Mouse (Mus musculus): ENCODE results near the gene 2310034G01Rik.
A peak's percentile ranks its signal among the peaks of the same experiment; 100 is the strongest.

The 2310034G01Rik gene

DNA sequence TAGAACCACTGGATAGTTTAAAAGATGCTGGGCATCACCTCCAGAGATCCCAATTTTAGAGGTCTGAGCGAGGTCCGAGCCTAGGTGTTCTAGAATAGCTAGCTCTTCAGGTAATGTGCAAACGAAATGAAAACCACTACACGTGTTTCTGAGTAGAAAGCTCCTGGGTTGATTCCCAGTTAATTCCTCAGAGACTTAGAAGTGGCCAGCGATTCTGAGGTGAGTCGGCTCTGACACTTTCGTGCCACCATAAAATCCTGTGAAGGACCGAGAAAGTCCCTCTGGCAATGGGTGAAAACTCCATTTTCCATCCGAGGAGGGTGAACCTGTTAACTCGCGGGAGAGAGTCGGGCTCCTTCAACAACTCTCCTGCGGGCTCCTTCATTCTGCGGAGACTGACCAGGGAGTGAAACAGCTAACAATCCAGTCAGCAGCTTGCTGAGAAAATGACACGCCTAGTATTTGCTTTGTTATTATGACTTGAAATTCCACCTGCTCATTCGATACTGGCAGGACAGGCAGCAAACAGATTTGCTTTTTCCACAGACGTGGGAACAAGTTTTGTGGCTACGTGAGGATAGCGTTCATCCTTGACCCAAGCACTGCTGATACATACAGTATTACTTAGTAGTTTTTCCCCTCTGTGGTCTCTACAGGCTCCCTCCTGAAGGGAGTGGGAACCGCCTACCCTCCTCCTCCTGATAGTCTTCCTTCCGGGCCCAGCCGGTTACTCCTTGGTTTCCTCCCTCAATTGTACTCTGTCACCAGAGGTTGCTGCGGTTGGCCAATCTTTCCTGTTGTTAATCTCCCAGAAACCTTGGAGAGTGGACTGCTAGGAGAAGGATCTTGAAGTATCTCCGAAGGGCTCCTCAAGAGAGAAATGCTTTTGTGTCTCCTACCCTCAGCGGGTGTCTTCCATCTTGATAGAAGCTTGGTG lies 7.5 kb upstream of the 2310034G01Rik start:
- peak in 1 of 2 experiments; percentile 4 for DNase-seq

DNA sequence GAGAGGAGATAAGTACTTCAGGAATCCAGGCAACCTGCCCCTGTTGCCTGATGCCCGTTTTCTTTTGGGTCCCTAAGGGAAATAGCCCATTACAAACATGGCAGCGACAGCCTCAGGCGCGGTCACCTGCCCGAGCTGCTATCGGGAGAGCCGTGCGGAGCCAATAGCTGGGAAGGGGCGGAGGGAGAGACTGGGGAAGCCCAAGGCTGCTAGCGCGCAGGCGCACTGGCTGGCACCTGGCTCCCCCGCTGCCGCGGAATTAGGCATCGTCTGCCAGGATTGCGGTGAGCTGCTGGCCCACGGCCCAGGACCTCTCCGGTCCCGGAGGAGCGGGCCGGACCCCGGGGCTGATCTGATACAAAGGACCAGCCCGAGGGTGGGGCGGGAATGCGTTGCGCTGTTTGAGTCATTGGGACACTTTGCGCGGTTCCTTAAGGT lies 6.6 kb upstream of the 2310034G01Rik start:
- peak; percentile 63 to 66 for DNase-seq

DNA sequence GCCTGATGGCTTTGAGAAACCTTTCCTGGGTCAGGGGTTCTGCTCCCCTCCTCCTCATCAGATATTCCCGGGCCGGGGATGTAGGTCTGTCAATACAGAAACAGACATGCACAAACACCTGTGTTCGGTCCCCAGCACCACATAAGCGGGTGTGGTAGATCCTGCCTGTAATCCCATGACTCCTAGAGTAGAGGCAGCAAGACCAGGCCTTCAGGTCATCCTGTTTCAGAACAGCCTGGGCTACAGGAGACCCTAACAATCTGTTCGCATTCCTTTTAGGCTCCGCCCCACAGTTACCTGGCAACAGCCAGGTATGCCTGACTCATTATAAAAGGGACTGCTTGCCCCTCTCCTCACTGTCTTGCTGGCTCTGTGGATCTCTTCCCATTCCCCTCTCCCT lies 552 bp downstream of the 2310034G01Rik start:
- DNase-seq, result no peak

DNA sequence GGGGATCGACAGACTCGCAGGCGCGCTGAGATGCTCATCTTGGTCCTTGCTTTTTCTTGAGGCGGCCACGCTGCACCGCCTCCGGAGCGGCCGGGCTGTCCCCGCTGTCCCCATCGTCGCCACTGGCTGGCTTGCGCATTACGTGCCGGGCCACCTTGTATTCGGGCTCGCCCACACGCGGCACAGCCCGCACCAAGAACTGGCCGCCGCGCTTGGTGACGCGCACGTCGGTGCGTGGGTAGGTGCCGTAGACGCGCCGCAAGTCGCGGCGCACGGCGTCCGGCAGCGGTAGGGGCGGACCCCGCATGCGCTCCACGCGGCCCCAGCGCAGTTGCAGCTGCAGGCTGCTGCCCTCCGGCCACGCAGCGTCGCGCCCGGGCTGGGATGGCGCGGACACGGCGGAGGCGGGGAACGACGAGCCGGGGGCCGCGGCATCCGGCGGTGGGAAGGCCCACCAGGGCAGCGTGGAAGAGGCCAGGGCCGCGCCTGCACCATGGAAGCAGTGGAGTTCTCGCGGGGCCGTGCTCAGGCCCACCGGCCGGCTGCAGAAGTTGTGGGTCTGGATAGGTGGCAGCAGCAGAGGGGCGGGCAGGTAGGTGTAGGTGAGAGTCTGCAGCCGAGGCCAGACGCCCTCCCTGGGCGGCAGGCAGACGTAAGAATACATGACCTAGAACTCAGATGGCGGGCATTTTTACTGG lies 1.2 kb downstream of the 2310034G01Rik start:
- DNase-seq, result peak; percentile 57 to 64

DNA sequence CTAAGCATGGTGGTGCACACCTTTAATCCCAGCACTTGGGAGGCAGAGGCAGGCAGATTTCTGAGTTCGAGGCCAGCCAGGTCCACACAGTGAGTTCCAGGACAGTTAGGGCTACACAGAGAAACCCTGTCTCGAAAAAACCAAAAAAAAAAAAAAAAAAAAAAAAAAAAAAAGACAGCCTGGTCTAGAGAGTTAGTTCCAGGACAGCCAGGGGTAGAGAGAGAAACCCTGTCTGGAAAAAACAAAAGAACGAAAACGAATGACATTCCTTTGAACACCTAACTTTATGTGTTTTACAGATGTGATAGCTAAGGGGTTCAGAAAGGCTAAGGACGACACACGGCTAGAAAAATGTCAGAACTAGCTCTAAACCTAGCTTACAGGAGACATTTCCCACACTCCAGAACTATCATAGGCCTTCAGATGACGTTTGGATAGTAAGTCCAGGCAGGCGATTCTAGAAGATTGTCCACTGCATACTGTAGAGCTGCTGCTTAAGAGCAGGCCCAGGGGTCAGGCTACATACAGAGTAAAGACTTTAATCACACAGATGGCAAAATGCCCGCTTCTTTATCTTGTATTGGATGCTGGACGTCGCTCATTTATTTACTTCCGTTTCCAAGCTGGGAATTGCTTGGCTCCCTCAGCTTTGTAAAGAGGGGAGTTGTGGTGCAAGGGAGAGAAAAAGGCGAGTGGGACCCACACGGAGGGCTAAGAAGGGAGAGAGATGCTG lies 2.0 kb downstream of the 2310034G01Rik start:
- no peak for DNase-seq

DNA sequence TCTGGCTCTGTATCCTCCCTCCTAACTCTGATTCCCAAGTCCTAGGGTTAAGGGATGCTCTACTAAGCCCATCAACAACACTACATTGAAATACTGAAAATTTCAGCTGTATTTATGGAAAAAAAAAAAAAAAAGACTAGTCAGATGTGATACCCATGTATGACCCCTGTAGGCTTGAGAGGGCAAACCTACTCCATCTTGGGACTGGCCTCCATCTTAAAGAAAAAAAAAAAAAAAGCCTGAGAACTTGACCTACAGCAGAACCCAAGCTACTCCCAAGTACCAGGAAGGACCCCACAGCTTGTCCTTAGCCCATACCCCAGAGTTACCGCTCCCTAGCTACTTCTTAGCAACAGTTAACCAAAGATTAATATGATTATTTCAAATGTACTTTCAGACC lies 3.0 kb downstream of the 2310034G01Rik start:
- no peak for DNase-seq

DNA sequence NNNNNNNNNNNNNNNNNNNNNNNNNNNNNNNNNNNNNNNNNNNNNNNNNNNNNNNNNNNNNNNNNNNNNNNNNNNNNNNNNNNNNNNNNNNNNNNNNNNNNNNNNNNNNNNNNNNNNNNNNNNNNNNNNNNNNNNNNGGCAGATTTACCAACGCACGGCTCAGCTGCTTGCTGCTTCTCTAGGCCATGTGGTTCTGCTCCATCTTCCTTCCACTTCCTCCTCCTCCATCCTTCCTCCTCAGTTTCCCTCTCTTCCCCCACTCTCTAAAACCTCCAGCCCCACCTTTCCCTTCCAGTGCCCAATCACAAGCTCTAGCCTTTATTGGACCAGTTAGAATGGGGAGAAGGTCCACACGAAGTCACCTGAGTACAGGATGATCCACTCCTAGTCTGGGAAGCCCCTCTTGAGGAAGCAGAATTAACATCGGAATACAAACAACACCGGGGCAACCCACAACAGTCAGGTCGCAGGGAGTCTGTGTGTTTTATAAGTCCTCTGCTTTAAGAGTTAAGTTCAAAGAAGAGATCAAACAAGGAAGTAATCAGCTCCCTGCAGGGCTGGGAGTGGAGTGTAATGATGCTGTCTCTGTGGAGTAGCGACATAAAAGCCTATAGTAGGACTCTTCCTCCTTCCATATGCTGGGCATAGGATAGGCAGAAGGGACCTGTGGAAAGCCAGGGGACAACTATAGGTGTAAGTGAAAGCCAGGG lies 5.2 kb downstream of the 2310034G01Rik start:
- no peak for DNase-seq

DNA sequence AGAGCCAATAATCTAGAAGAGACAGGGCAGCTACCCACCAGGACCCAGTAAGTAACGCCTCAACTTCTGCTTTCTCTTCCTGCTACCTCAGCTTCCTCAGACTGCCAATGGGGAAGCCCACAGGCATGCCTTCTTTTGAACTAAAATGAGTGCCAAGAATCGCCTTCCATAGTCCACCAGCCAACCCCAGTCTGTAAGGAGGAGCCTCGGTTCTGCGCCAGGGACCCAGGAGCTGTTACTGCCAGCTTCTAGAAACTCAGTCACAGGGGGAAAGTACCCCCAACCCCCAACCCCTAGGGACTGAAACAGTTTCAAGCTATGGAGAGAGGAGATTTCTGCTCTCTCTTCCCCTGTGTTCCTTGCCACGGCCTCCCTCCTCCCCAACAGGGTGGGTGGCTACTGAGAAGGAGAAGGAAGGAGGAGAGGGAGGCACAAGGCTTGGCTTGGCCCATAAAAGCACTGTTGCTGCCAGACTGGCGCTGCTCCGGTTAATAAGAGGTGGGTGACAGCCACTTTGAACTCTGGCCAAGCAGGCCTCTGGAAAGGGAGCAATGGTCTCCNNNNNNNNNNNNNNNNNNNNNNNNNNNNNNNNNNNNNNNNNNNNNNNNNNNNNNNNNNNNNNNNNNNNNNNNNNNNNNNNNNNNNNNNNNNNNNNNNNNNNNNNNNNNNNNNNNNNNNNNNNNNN lies 10.7 kb downstream of the 2310034G01Rik start:
- peak; percentile 64 to 70 for DNase-seq

DNA sequence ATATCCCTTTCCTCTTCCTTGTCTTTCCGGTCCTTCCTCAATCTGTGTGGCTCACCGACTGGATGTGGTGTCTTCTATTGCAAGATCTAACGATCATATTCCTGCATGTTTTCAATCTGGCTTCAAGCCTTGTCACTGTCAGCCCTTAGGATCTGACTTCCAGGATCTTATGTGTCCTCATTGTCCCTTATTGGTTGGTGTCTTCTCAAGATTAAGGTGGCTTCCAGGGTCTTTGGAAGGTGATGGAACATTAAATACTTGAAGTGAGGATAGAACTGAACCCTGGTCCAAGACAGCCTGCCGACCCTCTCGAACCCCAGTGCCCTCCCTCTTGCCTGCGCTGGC lies 11.2 kb downstream of the 2310034G01Rik start:
- no peak for DNase-seq

DNA sequence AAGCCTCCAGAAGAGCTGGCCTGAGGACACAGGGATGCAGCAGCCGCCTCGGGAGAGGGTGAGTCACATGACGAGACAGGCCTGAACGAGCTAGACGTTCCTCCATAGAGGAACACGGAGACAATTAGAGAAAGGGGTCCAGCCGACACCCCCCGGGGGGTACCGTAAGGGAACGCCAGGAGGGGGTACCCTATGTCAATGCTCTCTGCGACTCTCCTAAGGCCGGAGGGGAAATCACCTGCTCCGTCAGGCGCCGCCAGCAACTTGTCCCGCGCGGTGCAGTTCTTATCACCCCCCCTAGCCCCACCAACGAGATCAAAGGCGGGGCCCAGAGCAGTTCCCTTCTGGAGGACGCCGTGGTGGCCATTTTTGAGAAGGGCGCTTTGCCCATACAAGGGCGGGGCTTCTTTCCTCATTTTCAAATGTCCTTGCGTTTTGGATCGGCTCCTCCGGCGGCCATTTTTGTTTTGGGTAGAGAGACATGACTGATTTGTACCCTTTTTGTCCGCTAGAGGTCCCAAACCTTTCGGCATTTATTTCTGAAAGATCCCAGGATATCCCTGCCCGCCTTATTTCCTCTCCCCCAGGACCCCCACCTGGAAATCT lies 11.7 kb downstream of the 2310034G01Rik start, which contains the start of gene Cuedc2:
Gene Cuedc2, minus strand, starts transcription at position 372 of the 606 bp plus-strand sequence.
- DNase-seq, result peak; percentile 95 to 97

DNA sequence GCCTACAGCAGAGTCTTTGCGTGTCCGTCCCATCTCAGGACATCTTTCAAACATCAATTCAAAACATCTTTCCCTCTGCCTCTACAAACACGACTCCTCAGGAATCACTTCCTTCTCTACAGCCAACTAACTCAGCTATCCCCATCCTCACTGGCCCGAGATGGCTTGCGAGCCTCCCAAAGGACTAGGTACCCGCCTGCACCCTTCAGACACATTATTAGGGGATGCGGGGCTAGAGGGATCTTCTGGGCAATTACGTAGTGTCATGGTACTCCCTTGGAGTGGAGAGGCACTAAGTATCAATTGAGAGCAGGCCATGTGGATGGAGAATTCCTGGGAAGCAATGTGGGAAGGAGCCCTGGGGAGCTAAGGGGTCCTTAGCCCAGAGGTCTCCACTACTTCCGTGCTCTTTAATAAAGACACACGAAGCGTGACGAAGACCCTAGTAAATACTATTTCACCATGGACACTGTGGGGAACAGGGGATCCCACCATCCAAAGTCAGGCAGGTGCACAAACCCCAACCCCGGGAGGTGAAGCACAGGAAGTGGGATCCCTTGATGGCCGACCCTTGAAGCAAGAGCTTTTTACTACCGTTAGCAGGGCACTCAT lies 12.3 kb downstream of the 2310034G01Rik start:
- DNase-seq, result no peak

DNA sequence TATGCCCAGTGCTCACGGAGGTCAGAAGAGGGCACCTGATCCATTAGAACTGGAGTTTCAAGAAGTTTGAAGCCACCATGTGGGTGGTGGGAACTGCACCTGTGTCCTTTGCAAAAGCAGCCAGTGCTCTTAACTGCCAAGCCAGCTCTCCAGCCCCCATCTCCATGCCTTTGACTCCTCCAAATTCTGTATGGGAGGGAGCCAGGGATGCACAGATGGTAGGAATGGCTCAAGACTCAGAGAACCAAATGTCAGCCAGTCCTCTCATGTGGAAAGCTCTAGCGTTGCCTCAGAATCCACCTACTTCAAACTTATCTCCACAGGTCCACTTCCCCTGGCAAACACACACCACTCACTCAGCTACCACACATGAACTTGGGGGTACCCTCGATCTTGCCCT lies 16.2 kb downstream of the 2310034G01Rik start:
- DNase-seq, result no peak

DNA sequence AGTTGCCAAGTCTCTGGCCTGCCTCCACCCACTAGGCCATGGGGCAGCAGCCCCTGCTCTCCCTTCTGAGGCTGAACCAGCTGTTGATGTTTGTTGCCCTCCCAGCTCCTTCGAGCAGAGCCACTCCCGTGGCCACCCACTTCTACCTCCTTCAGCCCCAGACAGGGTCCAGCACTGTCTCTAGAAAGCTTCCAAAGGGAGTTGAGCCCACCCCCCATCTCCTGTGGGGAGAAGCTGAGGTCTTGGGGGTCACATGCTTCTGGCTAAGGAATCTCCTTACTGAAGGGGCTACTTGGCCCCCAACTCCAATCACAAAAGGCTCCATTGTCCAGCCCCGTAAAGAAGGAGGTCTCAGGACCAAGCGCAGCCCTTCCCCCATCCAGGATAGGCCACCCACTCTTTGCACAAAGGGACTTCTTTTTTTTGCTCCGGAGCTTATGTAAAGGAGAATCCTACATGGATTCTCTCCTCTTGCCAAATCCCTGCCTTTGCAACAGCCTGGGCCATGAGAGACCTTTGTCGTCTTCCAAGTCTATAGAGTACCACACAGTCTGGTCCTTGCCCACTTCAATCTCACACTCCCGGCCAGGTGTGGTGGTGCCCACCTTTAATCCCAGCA lies 17.3 kb downstream of the 2310034G01Rik start:
- no peak for DNase-seq

DNA sequence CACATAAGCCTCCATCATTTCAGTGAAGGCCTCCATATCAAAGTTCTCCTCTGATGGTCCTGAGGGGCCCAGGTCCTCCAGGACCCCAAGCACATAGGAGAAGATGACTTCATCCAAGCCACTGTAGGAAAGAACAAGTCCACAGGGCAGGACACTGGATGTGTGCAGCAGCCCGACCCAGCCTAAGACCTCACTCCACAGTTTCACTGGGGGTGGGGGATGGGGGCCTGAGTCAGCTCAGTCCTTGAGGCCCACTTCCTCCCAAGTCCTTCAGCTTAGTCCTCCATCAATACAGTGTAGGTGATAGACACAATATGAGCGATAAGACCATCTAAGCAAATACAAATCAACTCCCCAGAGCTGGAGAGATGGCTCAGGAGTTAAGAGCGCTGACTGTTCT lies 18.2 kb downstream of the 2310034G01Rik start:
- DNase-seq, result no peak

DNA sequence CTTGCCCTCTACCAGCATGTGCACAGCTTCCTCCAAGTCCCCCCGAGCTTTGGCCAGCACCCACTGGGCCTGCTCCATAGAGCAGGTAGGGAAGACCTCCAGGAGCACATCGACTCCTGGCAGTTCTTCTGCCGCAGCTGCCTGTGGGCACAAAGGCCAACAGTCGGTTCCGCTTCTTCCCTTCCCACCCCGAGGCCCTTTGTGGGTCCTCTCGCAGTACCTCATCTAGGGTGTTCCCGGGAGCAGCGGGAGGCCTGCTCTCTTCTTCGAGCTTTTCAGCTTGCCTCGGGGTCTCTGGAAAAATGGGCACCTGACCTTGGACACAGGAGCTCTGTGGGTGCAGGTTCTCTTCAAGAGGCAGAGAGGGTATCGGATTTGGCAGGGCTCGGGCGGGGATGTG lies 18.8 kb downstream of the 2310034G01Rik start:
- no peak for DNase-seq

DNA sequence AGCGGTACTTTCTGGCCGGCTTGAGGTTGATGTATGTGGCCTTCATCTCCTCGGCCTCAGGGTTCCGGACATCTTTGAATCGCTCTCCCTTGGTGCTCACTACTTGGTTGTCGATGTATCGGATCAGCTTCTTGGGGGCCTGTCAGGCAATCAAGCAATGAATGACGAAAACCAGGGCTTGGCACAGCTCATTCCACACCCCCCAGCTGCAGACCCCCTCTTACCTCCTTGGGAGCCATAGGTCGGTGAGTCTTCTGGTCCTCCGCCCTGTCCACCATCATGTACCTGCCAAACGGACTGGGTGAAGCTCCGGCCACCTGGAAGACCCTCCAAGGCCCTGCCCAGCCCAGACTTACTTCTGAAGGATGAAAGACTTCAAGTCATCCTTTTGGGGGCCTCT lies 19.4 kb downstream of the 2310034G01Rik start:
- no peak for DNase-seq

DNA sequence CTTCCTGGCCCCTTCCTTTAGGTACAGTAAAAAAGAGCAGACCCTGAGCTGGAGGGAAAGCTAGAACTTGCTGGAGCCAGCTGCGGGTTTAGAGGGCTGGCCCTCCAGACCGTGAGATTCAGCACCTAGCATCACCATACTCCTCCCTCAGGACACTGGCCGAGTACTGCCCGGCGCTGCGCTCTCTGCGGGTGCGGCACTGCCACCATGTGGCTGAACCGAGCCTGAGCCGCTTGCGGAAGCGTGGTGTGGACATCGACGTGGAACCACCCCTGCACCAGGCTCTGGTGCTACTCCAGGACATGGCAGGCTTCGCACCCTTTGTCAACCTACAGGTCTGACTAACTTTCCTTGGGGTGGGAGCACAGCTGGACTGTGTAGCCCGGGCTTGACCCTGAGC lies 20.2 kb downstream of the 2310034G01Rik start:
- peak; percentile 81 to 84 for DNase-seq

DNA sequence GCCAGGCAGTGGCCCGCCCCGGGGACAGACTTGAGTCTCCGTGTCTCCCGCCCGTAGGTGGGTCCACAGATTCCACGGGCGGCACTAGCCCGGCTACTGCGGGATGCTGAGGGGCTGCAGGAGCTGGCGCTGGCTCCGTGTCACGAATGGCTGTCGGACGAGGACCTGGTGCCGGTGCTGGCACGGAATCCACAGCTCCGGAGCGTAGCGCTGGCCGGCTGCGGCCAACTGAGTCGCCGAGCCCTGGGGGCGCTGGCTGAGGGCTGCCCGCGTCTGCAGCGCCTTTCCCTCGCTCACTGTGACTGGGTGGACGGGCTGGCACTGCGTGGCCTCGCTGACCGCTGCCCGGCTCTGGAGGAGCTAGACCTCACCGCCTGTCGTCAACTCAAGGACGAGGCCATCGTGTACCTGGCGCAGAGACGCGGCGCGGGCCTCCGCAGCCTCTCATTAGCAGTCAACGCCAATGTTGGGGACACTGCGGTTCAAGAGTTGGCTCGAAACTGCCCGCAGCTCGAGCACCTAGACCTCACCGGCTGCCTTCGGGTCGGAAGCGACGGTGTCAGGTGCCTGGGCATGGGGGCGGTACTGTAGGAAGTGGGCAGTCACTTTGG lies 21.0 kb downstream of the 2310034G01Rik start:
- peak in 1 of 2 experiments; percentile 40 for DNase-seq

DNA sequence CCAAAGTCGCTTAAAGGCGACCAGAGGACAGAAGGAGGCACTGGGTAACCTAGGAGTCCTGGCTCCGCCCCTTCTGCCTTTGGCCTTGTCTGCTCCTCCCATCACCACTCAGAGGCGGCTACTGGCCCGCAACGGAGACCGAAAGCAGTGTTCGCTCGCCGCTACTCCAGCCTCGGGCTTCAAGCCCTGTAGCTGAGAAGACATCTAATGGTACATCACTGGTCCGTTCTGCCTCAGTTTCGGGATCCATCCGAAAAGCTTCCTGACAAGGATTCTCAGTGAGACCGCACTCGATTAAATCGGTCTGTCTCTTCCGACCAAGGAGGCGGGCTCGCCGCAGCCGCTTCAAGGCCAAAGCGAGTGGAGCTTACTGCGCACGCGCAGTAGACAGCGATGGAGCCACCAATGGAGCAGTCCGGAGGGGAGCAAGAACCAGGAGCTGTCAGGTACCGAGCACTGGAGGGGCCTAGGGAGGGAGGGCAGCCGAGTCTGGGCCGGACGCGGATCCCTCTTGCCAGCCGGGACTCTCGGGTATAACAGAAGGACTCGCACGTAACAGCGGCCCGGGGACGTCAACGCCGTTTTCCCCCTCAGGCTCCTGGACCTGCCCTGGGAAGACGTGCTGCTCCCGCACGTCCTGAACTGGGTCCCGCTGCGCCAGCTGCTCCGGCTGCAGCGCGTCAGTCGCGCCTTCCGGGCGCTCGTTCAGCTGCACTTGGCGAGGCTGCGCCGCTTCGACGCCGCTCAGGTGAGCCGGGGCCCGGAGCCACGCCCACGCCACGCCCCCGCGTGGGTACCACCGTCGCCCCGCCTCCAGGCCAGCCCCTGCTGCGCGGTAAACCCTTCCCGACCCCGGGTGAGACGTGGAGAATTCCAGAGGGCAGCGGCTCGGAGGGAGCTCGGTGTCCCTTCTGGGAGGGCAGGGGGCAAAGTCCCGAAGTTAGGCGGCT lies 21.7 kb downstream of the 2310034G01Rik start, which contains the start of gene Fbxl15:
Gene Fbxl15, plus strand, starts transcription at position 104 of the 950 bp plus-strand sequence.
- DNase-seq, result peak; percentile 87 to 91
